In the genomic region with DNA sequence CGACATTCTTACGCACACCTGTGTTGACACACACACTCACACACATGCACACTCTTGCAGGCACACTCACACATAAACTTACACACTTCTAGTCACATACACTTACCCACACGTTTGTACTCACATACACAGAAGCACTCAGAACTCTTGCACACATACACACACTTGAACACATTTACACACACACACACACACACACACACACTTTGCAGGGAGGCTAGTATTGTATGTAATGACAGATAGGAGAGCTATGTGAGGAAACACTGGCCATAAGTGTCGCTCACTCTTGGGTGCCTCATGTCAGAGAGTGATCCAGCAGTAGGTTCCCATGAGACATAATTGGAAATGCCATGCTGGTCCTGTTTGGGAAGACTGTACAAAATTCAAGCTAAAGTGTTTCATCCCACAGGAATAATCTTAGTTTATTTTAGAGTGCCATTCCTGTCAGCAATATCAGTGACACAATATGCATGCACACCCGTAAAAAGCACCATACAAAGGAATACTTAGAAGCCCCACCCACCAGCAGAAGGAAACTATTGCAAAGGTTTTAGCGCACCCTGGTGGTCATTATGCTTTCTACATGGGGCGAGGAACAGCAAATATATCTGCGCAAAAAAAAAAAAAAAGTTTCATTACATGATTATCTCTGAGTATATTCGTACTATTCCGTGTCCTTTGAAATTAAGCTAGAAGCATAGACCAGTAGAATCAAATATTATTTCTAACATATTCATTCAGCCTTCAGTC, we compare ENCODE assay signal across 8 mouse cellular contexts.
DNase-seq lines count a peak whose midpoint lies in the region; ATAC-seq lines count a peak whose summit lies in the region.

No protein-coding gene starts in this region.

- ATAC-seq in hindbrain, embryonic 16.5 days: peak; percentile 89
- ATAC-seq in megakaryocyte, adult 5-6 weeks (ENCODE audit: poor library complexity, severe bottlenecking): peak; percentile 99

- WGBS in hindbrain, embryonic 16.5 days: 36% methylated on average over 10 of the region's 10 CpGs

- H3K9ac ChIP-seq in hindbrain, embryonic 16.5 days (ENCODE audit: low read depth, low read length): no peak overlapping the region

- no peak overlapping the region for H3K27ac ChIP-seq in hindbrain, embryonic 16.5 days (ENCODE audit: low read depth, low read length)

- peaks cover 3% of the 10 kb centered on the region; the same call in 1 of the 2 replicates for H3K4me1 ChIP-seq in hindbrain, embryonic 16.5 days (ENCODE audit: control insufficient read depth, insufficient read depth, low read depth, low read length)

- H3K27me3 ChIP-seq in hindbrain, embryonic 16.5 days (replicated peaks; ENCODE audit: control insufficient read depth, insufficient read depth, low read length): no peaks in the 10 kb centered on the region

- H3K36me3 ChIP-seq in hindbrain, embryonic 16.5 days (ENCODE audit: control insufficient read depth, insufficient read depth, low read length): no peaks in the 10 kb centered on the region

- H3K4me3 ChIP-seq in hindbrain, embryonic 16.5 days (ENCODE audit: low read length): no peak overlapping the region

- H3K9me3 ChIP-seq in hindbrain, embryonic 16.5 days (ENCODE audit: control insufficient read depth, low read length): no peaks in the 10 kb centered on the region

- H3K4me2 ChIP-seq in hindbrain, embryonic 16.5 days (ENCODE audit: low read length): peak overlapping the region; percentile 42

- peak; percentile 33 for DNase-seq in WW6 (ENCODE audit: low read depth, low spot score)
- DNase-seq in cerebellum, postnatal 10 days: peak; percentile 92 to 95
- DNase-seq in gastrocnemius, adult 18-20 months (ENCODE audit: low spot score): peak; percentile 76
- peak; percentile 60 to 84 for DNase-seq in layer of hippocampus, postnatal 25 days (ENCODE audit: extremely low spot score in 1 of 2, low spot score in 1 of 2)
- peak; percentile 77 to 91 for DNase-seq in right cerebral cortex, adult 2 months (ENCODE audit: low spot score in 2 of 2)
- peak; percentile 72 for DNase-seq in urinary bladder, postnatal 25 days (ENCODE audit: low spot score)

Comparison
In these comparisons a context has a peak if more than half of its experiments do, and no peak if none do; other contexts are left out.
1. DNase-seq: peak in every context shown above with its lines; median percentile 94 in cerebellum, postnatal 10 days; 84 in right cerebral cortex, adult 2 months; 76 in gastrocnemius, adult 18-20 months; 72 in layer of hippocampus, postnatal 25 days; 72 in urinary bladder, postnatal 25 days; 33 in WW6.